Mouse (Mus musculus) olfactory bulb, adult 2 months (tissue): ENCODE data around the gene Atp11c.

Source experiments
- CTCF ChIP-seq: fragments of 200-500 bp; IDR thresholded peaks from 2 replicates; pipeline ENCODE4 v1.5.1; 2012; ENCODE audit warnings: low read depth, mild to moderate bottlenecking, low read length, moderate library complexity; ENCODE audit not compliant: insufficient read depth
- POLR2A ChIP-seq: fragments of 200-500 bp; IDR thresholded peaks from 2 replicates; pipeline ENCODE4 v1.6.1; 2012; ENCODE audit warnings: mild to moderate bottlenecking, low read depth, low read length, moderate library complexity; ENCODE audit not compliant: insufficient read depth

GRCm38 (mm10) chrX:60178025-60178743 is 414.3 kb downstream of the Atp11c start:
- no peak for TF ChIP-seq POLR2A
- no peak for TF ChIP-seq CTCF
